Mouse (Mus musculus) lung, postnatal 4 days (tissue): Measurements from ENCODE around the gene Vcam1.

Experiments used
- DNase-seq, 2 experiments: peaks; one replicate each; pipeline ENCODE4 v3.0.0; 2021

Gene Vcam1

DNA sequence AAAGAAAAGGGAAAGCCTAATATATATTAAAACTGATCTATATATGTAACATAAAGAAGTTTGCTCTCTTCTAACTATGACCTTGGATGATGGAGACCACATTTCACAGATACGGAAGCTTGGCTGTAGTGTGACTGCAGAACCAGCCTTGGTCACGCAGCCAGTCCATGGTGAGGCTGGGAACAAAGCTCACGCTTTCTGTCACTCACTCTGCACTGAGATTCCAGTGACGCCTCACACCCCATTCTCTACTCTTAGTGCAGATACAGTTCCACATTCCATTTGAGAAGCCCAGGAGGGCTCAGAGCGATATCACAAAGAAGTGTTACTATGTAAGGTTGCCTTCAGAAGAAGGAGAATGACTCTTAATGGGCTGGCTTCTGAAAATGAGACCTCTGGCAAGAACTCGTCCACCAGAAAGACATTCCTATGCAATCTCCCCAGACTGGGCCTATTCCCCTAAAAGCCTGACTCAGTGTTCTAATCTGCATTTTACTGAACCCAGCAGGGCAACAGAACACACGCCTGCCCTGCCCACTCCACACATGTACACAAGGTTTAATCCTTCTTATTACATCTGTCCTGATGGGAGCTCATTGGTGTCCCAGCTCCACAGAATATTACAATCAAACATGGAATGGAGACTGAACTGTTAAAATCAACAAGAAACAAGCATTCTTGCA lies 2.8 kb downstream of the Vcam1 start:
- DNase-seq: no peak

DNA sequence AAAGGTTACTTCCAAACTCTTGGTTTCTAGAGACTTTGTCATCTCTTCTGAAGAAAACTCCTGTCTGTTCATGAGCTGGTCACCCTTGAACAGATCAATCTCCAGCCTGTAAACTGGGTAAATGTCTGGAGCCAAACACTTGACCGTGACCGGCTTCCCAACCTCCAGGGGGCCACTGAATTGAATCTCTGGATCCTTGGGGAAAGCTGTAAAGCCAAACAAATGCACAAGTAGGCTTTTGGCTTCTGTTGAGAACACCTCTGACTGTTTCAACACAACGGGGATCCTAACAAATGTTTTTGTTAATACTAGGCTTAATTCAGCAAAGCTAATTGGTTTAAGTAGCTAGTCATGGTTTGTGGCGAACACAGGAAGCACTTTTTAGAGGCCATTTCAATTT lies 3.4 kb downstream of the Vcam1 start:
- DNase-seq: no peak

DNA sequence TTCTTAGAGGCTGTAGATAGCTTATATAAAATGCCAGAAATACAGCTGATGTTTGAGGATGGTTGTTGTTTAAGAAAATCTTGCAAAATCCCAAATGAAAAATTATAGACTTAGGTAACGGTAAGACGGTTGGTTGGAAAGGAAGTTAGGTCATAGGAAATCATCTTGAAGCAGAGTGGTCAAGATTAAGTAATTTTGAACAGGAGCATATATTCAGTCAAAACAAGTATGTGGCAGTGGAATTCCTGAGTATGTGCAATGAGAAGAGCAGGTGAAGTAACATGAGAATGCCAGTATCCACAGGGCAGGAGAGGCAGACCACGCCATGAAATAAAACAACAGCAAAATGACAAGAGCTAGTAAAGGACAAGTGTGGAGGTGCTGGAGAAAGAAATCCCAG lies 5.7 kb downstream of the Vcam1 start:
- no peak for DNase-seq

DNA sequence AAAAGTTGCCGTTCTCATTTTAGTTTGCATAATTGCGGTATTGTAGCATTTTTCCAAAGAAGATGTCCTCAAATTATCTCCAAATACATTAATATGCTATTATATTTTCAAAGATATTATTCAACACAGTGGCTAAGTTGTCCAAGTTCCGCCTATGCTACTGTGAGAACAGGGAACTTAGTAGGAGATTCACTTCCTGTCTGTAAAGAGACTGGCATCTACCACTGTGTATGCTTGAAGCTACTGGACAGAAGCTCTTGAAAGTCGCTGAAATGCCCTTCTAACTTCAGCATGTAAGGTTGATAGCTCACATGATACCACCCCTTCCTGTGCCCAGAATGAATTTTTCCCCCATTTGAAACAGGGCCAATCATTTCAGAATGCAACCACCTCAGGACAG lies 6.8 kb downstream of the Vcam1 start:
- DNase-seq: no peak

DNA sequence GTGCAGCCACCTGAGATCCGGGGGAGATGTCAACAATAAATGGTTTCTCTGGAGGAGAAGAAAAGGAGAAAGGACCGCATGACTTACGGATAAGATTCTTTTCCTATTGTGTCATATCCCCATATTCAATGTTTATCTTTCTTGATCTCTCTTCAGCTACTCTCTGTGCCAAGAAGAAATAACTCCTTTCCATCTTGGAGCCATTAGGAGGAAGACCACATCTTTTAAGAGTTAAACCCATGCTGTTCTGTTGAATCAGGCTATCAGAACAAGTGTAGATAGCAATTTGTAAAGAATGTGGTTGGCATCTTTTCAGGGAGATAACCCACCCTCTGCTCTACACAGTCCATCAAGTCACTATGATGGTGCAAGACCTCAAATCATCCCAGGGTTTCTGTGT lies 8.5 kb downstream of the Vcam1 start:
- no peak for DNase-seq

DNA sequence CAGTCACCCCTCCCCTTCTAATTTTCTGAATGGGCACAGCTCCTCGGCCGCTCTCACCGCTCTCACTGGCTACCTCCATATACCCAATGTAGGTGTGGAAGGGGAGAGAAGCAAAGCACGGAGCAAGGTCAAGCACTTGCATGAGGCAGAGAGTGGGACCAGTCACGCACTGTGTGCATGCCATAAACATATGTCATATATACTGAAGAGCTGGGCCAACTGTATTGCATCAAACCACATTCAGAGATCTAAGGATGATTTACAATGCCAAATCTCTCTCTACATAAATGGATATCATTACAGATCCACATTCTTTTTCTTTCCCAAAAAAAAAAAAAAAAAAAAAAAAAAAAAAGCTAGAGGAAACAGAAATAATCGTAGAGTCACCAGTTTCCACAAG lies 9.1 kb downstream of the Vcam1 start:
- DNase-seq: no peak

DNA sequence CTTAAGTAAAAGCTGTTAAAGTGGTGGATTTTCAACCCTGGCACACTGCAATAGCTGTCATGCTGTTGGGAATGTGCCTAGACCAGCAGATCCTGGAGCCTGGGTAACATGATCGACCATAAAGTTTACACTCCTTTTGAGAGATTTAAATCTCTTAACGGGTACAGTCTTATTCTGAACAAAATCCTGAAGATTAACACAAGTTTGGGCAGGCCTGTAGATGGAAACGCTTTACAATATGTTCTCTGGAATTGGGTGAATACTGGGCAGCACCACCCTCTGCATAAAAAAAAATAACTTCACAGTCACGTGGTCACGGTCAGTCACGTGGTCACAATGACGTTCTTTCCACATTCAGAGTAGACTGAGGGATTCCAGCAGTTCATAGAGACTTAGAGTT lies 10.3 kb downstream of the Vcam1 start:
- DNase-seq: no peak

DNA sequence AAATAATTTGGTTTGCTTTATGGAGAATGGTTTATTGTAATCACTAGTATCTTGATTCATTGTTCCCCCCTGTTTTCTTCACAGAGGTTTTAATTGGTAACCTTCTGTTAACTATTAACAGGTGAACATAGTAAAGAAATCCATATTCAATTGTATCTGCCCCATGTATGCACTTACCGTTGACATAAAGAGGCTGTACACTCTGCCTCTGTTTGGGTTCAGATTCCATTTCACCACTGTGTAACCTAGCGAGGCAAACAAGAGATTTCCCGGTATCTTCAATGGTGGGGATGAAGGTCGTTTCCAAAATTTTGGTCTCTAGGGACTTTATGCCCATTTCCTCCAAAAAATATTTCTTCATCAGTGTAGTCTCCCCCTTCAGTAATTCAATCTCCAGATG lies 12.4 kb downstream of the Vcam1 start:
- no peak for DNase-seq

DNA sequence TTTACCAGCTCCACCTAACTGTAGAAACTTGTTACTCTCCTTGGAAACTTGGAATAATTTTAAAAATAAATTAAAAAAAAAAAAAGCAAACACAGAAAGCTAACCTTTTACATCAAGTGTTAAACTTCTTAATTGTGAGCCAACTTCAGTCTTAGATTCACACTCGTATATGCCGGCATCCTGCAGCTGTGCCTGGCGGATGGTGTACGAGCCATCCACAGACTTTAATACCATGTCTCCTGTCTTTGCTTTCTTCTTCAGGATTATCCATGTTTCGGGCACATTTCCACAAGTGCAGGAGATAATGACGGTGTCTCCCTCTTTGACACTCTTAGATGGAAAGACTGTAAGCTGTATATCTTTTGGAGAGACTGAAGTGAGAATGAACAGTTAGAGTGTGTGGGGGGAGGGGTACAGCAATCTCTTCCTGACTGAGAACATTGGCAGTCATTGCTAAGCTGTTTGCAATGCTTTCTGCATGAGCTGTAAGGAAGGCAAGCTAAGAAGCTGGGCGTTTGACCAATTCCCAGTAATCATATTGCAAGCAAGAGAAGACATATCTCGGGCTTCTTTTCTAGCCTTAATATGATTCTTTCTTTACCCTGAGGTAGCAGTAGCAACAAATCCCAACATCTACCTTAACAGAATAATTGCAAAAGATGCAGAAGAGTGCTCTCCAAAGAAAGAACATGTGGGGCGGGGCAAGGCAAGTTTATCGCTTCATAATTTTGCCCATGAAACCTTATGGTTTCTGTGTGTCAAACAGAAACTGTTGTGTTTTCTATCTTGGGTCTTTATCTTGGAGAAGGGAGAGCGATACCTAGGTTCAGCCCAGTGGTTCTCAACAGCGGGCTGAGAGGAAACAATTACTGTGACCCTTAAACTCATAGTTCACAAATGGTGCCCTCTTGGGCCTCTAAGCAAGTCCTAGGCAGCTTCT lies 15.0 kb downstream of the Vcam1 start:
- peak in 1 of 2 experiments; percentile 23 for DNase-seq

DNA sequence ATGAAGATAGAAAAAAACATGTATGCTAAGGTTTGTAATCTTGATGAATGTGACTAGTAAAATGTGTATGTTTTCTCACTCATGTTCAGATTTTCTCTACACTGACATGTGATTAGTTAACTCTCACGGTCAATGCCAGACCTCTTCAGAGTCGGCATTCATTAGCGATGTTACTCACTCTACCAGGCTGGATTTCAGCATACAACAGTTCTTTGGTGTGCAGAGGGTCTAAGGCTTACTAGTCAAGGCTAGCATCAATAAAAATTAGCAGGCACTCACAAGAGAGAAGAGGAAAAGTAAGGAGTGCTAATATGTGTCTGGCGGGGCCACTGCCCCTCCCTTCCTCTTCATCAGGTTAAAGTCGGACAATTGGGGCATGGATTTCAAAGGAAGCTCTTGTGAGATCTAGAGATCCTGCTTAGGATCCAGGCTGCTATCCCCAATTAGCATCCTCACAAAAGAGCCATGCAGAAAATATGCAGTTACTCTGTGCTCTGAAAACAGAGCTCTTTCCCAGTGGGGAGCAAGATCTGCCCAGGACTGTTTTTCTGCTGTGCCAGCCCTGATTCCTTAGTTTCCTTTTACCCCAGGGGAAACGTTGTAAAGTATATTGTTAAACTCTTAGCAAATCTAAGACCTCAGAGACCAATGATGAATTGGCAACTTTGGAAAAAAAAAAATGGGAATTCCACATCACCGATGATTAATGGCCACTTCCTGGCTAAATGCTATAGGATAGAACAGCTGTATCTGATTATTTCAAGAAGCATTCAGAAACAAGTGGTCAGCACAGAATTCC lies 15.8 kb downstream of the Vcam1 start:
- DNase-seq: no peak

DNA sequence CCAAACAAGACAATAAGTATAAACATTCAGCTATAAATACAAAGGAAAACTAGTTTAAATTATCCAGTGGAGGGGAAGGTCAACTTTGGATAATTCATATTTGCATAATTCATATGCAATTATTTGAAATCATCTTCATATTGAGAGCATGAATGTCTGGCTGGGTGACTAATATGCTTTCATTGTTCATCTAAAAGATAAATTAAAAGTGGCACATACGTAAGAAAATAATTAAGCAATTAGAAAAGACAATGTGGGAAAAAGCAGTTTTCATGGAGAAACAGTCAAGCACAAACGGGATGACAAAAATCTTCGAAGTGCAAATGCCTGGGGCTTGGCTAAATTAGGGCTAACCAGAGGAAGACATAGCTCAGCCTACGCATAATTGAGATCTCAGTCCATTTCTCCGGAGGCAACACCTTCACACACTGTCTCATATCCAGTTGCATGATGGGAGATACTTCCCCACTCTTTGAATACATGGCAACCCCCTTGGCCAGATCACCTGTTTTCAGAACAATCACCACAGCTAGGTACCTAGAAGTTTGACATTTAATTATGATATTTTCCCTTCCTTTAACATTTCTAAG lies 16.6 kb downstream of the Vcam1 start:
- DNase-seq: no peak

DNA sequence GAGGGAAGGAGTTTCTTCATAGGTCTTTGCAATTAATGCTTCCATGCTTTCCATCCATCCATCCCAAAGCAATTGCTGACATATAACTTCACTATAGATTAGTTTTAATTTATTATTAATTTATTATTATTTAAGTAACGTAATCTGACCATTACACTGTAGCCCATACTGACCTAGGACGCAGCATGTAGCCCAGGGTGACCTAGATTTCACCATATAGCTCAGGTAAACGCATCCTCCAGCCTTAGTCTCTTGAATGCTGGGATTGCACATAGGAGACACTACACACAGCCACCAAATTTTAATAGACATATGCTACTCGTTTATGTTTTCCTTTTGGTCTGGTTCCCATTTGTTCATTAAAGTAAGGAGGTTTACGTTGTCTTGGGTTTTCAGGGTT lies 23.8 kb downstream of the Vcam1 start:
- DNase-seq: no peak

DNA sequence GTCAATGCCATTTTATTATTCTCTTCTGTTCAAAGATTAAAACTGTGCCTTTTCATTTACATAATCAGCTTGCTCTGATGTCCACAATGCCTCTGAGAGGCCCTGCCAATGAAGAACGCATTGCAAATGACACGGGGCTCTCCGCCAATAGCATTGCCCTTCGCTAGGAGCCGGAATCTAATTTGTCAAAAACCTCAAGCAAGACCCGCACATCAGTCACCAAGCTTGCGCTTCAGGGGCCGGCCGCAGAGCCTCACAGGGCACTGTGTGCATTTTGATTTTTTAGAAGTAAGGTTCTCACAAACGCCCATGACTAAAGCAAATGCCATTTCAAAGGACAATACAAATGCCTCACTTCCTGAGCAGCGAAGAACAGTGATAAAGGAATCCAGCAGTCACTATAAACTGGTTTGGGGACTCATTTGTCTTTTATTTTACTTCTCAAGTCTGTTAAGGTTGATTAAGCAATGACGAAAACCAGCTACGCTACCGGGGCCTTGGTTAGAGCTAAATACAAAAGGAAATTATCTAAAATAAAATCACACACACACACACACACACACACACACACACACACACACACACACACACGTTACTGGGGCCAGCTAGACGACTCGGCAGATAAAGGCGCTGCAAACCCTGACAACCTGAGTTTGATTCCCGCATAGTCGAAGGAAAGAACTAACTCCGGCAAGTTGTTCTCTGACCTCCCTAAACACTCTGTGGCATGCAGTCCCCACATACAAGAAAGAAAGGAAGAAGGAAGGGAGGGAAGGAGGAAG lies 24.4 kb downstream of the Vcam1 start:
- DNase-seq: peak; percentile 49 to 79

DNA sequence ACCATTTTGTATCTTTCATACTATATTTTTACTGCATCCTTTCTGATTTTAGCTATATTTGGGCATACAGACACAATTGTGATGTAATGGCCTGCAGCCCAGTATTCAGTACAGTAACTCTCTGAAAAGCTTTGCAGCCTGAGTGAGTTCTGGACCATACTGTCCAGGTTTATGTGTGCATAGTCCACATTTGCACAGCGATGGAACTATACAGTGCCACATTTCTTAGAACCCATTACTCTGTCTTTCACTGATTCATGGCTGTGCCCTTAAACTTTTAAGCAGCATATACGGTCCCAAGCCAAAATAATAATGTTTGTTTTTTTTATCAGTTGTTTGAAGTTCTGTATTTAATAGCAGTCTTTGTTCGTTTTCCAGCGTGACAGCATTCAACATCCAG lies 25.2 kb downstream of the Vcam1 start:
- DNase-seq: no peak

DNA sequence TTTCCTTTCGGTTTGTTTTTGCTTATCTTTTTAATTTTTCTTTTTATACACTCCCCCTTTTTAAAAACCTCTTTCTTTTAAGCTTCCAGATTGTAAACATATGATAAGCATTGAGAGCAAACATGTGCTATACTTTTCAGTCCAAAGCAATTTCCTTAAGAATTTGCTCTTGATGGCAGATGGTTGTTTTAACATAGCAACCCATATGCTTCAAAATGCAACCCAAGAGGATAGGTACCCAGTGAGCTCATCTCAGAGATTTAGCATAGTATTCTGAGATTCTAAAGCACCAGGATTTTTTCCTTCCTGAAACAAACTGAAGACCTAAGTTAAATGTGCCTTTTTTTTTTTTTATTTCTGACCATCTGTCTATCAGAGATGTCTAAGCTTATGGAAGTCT lies 28.6 kb downstream of the Vcam1 start:
- DNase-seq: no peak

DNA sequence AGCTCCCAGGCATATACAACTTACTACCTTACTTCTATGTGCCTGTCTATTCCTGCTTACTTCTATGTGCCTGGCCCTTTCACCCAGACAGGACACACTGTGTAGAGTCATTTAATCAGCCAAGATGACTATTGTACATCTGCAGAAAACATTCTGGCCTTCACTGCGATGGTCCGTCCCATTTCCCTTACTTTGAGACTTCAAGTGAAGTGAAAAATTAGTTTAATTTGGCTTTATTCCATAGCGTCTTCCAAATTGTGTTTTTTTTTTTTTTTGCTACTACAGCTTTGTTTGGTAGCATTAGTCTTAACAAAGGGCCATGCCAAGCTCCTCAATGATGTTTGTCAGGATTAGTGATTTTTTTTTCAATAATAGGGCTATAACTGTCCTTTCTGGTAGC lies 33.6 kb downstream of the Vcam1 start:
- DNase-seq: no peak

DNA sequence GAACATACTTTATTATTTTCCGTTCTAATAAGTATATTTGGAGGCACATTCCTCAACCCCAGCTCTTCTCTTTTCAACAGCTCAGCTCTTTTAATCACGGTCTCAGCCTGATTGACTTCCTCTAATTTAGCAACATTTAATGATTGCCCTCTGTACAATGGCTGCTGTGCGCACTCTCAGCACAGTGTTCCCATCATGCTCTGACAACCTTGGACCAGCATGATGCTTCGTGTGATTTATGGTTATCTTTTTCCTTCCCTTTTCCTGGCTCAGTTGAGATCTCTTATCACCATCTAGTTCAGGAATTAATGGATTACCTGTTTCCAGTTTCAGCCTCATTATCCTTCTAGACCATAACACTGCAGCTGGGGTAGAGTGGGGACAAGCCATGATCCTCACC lies 34.2 kb downstream of the Vcam1 start:
- no peak for DNase-seq

DNA sequence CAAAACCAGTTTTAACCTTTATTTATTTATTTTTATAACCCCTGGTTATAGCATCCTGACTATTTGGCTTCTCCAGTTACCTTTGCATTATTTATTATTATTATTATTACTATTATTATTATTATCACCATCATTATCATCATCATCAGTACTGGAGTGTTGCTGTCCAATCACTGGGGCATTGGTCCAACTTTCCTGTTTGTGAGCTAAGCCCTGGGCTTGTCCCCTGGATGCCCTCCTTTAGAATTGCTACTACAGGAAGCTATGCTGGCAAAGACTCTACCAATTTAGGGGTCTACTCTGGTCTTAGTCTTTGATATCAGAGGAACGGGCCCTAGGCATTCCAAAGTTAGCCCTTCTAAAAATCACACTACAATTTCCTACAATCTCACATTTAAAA lies 34.6 kb downstream of the Vcam1 start:
- DNase-seq: no peak

DNA sequence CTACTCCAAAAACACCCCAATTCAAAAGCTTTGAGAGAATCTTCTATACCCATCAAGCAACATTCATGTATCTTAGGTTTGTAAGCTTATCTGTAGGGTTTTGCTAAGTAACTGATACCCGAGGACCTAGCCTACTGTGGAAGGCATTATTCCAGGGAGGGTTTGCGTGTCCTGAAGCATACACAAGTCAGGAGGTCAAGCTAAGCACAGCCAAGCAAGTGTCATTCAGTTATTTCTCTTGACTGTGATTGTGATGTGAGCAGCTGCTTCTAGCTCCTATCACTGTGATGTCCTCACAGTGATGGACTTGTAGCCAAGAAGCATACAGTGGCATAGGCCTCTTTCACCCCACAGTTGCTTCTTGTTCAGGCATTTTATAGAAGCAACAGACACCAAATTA lies 35.2 kb downstream of the Vcam1 start:
- no peak for DNase-seq

DNA sequence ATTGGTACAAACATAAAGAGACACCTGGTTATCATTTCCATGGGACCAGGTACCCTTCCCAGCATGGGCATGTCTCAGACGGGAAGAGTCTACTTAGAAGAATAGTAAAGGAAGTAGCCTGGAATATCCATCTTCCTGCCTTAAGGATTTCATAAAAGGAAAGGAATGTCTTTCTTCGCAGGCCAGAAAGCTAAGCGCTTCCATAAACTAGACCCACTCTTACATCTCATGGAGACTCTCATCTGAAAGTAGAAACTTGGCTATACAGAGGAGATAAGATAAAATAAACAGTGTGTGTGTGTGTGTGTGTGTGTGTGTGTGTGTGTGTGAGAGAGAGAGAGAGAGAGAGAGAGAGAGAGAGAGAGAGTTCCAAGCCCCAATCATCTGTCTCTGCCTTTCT lies 36.9 kb downstream of the Vcam1 start:
- DNase-seq: no peak

DNA sequence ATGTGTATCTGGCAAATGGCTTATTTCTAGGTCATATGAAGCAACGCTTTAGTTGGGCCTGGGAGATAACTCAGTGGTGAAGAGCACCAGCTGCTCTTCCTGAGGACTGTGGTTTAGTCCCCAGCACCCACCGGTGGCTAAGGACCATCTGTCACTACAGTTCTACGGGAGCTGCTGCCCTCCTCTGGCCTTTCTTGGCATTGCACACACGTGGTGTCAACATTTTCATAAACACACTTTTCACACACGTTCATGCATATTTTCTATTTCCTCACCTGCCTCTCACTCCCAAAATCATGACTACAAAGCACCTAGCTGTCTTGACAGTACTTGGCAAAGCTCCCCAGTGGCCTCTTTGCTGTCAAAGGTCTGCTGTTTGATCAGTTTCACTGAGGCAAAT lies 37.8 kb downstream of the Vcam1 start:
- no peak for DNase-seq

DNA sequence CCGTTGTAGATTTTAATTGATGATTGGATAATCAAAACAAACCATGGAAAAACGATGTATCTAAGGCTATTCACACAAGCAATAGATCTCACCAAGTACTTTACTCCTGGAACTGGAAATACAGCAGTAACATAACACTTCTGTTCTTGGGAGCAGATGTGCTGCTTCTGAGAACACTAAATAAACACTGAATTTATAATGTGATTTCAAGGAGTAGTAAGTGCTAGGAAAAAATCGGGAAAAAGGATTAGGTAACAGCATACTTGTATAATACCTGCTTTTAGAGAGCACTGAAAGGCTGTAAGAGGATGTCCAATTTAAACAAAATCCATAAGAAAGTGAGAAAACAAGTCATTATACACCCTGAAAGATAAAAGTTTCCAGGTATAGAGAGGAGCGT lies 43.5 kb downstream of the Vcam1 start:
- no peak for DNase-seq
